Mouse (Mus musculus): ENCODE results near the gene Ascc2. TPM values are rescaled to one million over a fixed set of nuclear protein-coding genes. Genes with fewer than 3 reads are reported as not detected.

Gene Ascc2
- polyA plus RNA-seq, 1 experiment: 20.0 TPM

- Histone ChIP-seq H3K4me1 (ENCODE audit: control insufficient read depth, insufficient read depth, low read length) (no peaks in the 10 kb centered on the region), H3K4me3 (ENCODE audit: insufficient read depth, low read length) (no peak overlapping the region), H3K27ac (ENCODE audit: insufficient read depth, low read length) (no peak overlapping the region)
- no peak for TF ChIP-seq CTCF (IDR thresholded peaks at IDR 0.05; ENCODE audit: extremely low read depth, insufficient read depth, low read length)
These were observed 92.5 kb downstream of the Ascc2 start for GRCm38 (mm10) chr11:4730096-4730495.

- no peak for TF ChIP-seq CTCF (IDR thresholded peaks at IDR 0.05; ENCODE audit: extremely low read depth, insufficient read depth, low read length)
- TF ChIP-seq POLR2A (IDR thresholded peaks at IDR 0.05; ENCODE audit: extremely low read depth, insufficient read depth, low read length): no peak
- H3K27ac ChIP-seq (ENCODE audit: insufficient read depth, low read length): no peak overlapping the region
- H3K4me3 ChIP-seq (ENCODE audit: insufficient read depth, low read length): no peak overlapping the region
- no peaks in the 10 kb centered on the region for H3K4me1 ChIP-seq (ENCODE audit: control insufficient read depth, insufficient read depth, low read length)
These were observed 93.4 kb downstream of the Ascc2 start for GRCm38 (mm10) chr11:4730913-4731312.

GRCm38 (mm10) chr11:4731781-4732180 lies 94.2 kb downstream of the Ascc2 start:
- TF ChIP-seq CTCF (IDR thresholded peaks at IDR 0.05; ENCODE audit: extremely low read depth, insufficient read depth, low read length) (no peak), POLR2A (IDR thresholded peaks at IDR 0.05; ENCODE audit: extremely low read depth, insufficient read depth, low read length) (no peak)
- H3K27ac ChIP-seq (ENCODE audit: insufficient read depth, low read length): no peak overlapping the region
- H3K4me3 ChIP-seq (ENCODE audit: insufficient read depth, low read length): no peak overlapping the region
- no peaks in the 10 kb centered on the region for H3K4me1 ChIP-seq (ENCODE audit: control insufficient read depth, insufficient read depth, low read length)

DNA sequence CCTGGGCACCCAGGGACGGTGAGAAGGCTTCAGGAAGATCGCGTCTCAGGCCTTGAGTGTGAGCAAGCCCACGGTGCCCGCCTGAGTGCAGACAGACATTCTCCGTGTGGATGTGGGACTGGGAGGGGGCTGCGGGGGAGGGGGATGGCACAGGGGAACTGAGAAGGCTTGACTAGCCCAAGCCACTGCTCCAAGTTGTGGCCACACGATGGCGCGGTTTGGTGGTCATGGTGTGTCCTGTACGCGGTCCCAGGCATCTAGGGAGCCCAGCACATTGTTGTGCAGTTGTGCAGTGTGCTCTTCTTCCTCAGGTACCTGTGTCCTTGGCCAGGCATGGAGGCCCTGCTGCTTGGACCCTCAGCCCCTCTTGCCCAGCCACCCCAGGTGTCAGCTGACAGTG lies 96.6 kb downstream of the Ascc2 start:
- H3K4me3 ChIP-seq (ENCODE audit: insufficient read depth, low read length): no peak overlapping the region
- H3K4me1 ChIP-seq (ENCODE audit: control insufficient read depth, insufficient read depth, low read length): no peaks in the 10 kb centered on the region
- TF ChIP-seq CTCF (IDR thresholded peaks at IDR 0.05; ENCODE audit: extremely low read depth, insufficient read depth, low read length) (0 out of 2 replicates have a peak, but pooled peaks have one; percentile 19), POLR2A (IDR thresholded peaks at IDR 0.05; ENCODE audit: extremely low read depth, insufficient read depth, low read length) (no peak)
- no peak overlapping the region for H3K27ac ChIP-seq (ENCODE audit: insufficient read depth, low read length)

Other genes starting within 250 kb of the Ascc2 start
- 0.06 and 0.13 TPM in 2 replicates for gene Hormad2, start 196.6 kb upstream of the Ascc2 start, polyA plus RNA-seq (2012; rRNA removed)
- 40.9 and 43.8 TPM in 2 replicates for gene Mtmr3, start 42.9 kb upstream of the Ascc2 start, polyA plus RNA-seq (2012; rRNA removed)
- gene Gm11032, start 17.7 kb upstream of the Ascc2 start, polyA plus RNA-seq (2012; rRNA removed): not detected in 2 replicates
- 1,122 and 1,215 TPM in 2 replicates for gene Uqcr10, start 66.6 kb downstream of the Ascc2 start, polyA plus RNA-seq (2012; rRNA removed)
- gene Zmat5, start 66.9 kb downstream of the Ascc2 start, polyA plus RNA-seq (2012; rRNA removed): 48.1 and 52.6 TPM in 2 replicates
- gene Cabp7, start 109.0 kb downstream of the Ascc2 start, polyA plus RNA-seq (2012; rRNA removed): 29.8 and 54.4 TPM in 2 replicates
- gene Nf2, start 211.8 kb downstream of the Ascc2 start, polyA plus RNA-seq (2012; rRNA removed): 60.5 and 65.6 TPM in 2 replicates
- gene Nipsnap1, start 236.2 kb downstream of the Ascc2 start, polyA plus RNA-seq (2012; rRNA removed): 77.7 and 84.0 TPM in 2 replicates